Mouse (Mus musculus) adrenal gland, adult 2 months (tissue): ENCODE results near the gene Crip1. TPM values are rescaled to one million over a fixed set of nuclear protein-coding genes. Genes with fewer than 3 reads are reported as not detected.

Source experiments
- DNase-seq: peaks from one replicate; pipeline ENCODE4 v3.0.0; 2021
- long read RNA-seq: library from polyadenylated mRNA; stranded (forward); transcript quantifications from one replicate; pipeline ENCODE4 v2.0.0, GENCODE M21; 2021
- polyA plus RNA-seq: library from polyadenylated mRNA; depleted of rRNA; stranded (reverse); fragments of >200 nt; gene quantifications from 2 replicates; pipeline ENCODE4 v1.2.3, GENCODE M21; 2012; rRNA removed
- total RNA-seq, 2 experiments: library from RNA; stranded (reverse); gene quantifications; 2 replicates each; pipeline ENCODE4 v1.2.3; 2021

The Crip1 gene
- total RNA-seq: 100 to 1,000 TPM in 1 of 2 experiments, 10 to 100 TPM in 1; 51.5 to 101 TPM
- 31.7 and 36.9 TPM in 2 replicates for polyA plus RNA-seq
- long read RNA-seq, transcript Crip1-201 (5 exons, 445 nt): major isoform, 61 of 62 reads
- long read RNA-seq, partial matches to known transcripts: 0 of 62 reads
- long read RNA-seq, other reads (novel, unspliced or antisense): 0 of 62 reads

- DNase-seq: peak; percentile 88
Observed at GRCm38 (mm10) chr12:113146112-113147057, at the start of gene Crip1. TSS of gene Crip1 (plus strand) at chr12:113146316.

- no peak for DNase-seq
Observed at GRCm38 (mm10) chr12:113097040-113097439, 49.1 kb upstream of the Crip1 start.

- DNase-seq: peak; percentile 66
Observed at GRCm38 (mm10) chr12:113097749-113098281, 48.3 kb upstream of the Crip1 start, which contains the start of gene Mta1. TSS of gene Mta1 (plus strand) at chr12:113098278.

GRCm38 (mm10) chr12:113098530-113099151, 47.5 kb upstream of the Crip1 start:
- peak; percentile 70 for DNase-seq

GRCm38 (mm10) chr12:113099470-113100237, 46.5 kb upstream of the Crip1 start:
- peak; percentile 19 for DNase-seq

GRCm38 (mm10) chr12:113100448-113101076, 45.6 kb upstream of the Crip1 start:
- DNase-seq: peak; percentile 81

DNA sequence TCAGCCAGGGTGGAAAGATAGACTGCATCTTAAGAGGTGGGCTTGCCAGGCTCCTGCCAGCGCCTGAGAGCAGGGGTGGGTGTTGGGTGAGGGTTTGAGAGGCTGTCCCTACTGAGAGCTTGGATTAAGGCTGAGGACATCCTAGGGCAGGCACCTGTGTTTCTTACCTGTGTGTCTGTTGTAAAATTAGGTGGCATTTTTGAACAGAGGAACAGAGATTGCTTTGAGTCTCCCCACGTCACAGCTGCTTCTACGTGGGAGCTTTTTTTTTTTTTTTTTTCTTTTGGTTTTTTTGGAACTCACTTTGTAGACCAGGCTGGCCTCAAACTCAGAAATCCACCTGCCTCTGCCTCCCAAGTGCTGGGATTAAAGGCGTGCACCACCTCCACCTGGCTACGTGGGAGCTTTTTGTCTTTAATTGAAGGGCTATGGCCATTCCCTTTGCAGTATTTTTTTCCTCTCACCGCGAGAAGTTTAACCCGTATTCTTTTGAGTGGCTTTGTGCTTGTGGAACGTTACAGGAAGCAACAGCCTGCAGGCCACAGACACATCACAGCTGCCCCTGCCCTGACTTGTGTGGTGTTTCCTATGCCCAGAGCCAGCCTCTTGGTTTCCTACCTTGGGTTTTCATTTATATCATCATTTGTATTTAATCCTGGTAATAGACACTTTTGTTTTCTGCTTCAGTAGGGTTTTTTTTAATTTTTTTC, 44.7 kb upstream of the Crip1 start:
- no peak for DNase-seq

DNA sequence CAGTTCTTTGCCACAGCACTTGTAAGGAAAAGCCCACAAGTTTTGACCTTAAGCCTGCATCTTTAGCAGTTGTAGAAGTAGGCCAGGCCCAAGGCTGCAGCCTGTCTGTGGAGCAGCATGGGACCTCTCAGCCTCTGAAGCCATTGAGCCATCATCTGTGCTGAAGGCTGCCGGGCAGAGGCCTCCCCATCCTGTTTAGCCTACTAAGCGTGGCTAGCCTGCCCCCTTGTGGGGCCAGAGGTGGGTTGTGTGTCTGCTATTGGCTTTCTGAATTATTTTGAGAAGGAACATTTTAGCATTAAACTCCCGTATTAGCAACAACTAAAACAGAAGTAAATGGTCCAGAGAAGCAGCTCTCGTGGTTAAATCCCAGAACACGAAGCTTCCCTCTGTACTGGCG, 43.7 kb upstream of the Crip1 start:
- DNase-seq: peak; percentile 85

- peak; percentile 64 for DNase-seq
Observed at GRCm38 (mm10) chr12:113103846-113104451, 42.2 kb upstream of the Crip1 start.

DNA sequence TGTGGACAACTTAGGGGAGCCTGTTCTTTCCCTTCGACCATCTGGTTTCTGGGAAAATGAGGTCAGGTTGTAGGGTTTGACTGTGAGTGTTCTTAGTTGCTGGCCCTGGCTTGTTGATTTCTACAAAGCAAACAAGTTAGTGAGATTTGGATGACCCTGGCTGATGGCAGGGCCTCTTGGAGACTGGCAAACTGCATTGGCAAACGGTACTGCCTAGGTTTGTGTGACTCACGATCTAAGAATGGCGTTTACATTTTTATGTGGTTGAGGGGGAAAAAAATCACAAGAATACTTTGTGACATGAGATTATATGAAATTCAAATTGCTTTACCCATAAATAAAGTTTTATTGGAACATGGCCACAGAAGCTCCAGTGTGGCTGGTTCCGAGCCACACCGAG, 39.7 kb upstream of the Crip1 start:
- DNase-seq: peak; percentile 62

- DNase-seq: no peak
Observed at GRCm38 (mm10) chr12:113107431-113108124, 38.5 kb upstream of the Crip1 start.

GRCm38 (mm10) chr12:113108528-113109283, 37.4 kb upstream of the Crip1 start:
- DNase-seq: peak; percentile 64

DNA sequence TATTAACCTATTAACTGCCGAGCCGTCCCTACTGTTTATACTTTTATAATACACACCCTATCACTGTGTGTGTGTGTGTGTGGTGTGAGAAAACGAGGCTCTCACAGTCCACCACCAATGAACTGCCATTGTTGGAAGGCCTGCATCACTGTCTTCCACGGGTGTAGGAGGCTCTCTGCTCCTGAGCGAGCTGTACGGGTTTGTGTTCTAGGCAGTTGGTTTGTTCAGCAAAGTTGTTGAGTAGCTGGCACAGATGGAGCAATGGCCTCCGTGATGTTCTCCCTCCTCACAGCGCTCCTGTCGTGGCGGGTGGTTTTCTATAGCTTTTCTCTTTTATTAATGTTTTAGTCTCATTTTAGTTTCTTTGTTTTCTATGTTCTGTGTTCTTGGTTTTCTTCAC, 36.3 kb upstream of the Crip1 start:
- no peak for DNase-seq

GRCm38 (mm10) chr12:113114141-113114540, 32.0 kb upstream of the Crip1 start:
- peak; percentile 76 for DNase-seq

GRCm38 (mm10) chr12:113114856-113115538, 31.1 kb upstream of the Crip1 start:
- no peak for DNase-seq

DNA sequence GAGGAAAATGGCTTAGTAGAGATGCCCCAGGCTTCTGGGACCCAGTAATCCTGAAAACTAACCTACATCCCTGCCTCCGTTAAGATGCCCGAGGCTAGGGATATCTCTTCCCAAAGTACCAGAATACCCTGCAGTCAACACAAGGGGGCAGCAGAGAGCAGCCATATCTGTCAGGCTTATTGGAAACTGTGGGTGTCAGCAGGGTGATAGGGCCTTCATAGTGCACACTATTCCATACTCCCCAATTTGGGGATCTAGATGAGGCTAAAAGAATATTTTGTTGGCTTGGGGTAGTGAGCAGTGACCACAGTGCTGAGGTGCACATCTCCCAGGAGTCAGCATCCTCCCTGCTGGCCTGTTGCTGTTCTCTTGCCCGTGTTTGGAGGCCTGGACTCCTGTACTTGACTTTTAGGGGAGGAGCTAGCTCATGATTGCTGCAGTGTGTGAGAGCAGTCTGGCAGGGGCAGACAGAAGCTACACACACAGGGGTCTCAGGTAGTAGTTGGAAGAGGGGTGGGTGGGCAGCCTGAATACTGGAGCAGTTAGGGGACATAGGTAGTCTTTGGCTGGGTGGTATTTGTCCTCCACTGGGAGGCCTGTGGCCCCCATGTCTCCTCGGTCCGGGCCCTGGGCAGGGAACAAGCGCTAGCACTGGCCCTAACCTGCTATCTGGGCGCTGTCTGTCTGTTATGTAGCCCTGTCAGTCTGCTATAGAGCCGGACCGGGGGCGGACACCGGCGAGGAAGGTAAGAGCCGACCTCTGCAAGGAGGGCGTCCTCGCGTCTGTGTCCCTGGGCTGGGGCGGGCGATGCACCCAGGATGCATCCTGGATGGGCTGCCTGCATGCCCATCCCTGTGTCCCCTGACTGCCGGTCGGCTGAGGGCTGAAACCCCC, 26.4 kb upstream of the Crip1 start:
- DNase-seq: peak; percentile 80

DNA sequence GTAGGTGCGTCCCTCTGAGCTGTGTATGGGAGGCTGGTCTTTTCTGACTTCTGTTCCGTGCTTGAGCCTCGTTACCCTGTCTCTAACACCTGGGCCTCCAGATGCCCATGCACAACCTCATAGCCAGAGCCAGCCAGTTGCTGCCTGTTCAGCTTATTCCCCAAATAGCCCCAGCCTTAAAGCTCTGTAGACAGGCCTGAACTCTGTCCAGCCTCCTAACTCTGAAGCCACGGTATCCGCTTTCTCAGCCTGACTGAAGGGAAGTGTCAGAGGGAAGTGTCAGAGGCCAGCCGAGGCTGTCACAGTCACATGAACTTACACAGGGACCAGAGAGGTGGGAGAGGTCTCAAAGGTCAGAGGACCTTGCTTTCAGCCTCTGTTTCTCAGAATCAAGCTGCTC, 21.4 kb upstream of the Crip1 start:
- DNase-seq: no peak
